Mouse (Mus musculus): ENCODE measurements at regions not wholly inside any gene's neighbourhood (a gene's known extent, or its start where the extent isn't known, plus 50 kb on each side); places are given as distances from the start of the nearest gene placed in this dataset.

- no peak for DNase-seq
Observed at GRCm38 (mm10) chr6:88964071-88964470, 62.0 kb downstream of the Tpra1 start.

- no peak for DNase-seq
Observed at GRCm38 (mm10) chr6:88964911-88965310, 62.9 kb downstream of the Tpra1 start.

GRCm38 (mm10) chr6:88965361-88966226 is 63.5 kb downstream of the Tpra1 start:
- no peak for DNase-seq

DNA sequence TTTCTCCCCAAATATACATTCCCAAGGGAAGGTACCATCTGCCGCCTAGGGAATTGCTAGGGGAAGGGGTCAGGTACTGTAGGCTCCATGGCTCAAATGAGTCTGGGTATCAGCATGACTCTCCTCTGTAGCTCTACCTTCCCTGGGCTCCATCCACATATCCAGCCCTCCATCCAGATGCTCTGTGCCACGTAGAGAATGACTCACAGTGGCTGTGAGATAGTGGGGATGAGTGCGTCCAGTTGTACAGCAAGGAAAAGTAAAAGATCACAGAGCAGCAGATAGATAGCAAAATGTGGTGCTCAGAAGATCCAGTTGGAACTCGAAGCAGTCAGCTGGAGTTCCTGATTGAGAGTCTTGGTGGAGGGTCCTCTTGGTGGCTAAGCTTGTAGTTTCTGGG is 64.5 kb downstream of the Tpra1 start:
- DNase-seq, result no peak

- DNase-seq, result no peak
Observed at GRCm38 (mm10) chr6:88968842-88969241, 66.8 kb downstream of the Tpra1 start.

GRCm38 (mm10) chr6:88971729-88972128 is 69.7 kb downstream of the Tpra1 start:
- no peak for DNase-seq

GRCm38 (mm10) chr6:88974457-88974856 is 72.4 kb downstream of the Tpra1 start:
- no peak for DNase-seq

DNA sequence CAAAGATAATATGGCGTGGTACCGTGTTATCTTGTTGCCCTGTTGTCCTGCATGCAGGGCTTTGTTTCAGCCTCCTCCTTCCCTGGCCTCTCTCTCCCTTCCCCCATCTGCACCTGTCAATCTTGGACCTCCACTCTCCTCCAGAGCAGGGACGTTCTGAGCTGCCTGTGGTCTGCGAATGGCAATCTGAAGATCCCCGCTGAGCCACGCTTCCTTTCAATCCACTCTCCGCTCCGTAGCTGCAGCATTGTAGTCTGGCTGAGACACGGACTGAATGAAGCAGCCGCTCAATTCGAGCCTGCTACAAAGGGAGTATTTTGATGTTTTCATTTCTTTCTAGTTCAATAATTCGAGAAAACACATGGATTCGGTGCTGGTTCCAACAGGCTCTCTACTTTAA is 74.5 kb downstream of the Tpra1 start:
- DNase-seq, result no peak

GRCm38 (mm10) chr6:88976994-88977393 is 74.9 kb downstream of the Tpra1 start:
- peak; percentile 28 for DNase-seq

DNA sequence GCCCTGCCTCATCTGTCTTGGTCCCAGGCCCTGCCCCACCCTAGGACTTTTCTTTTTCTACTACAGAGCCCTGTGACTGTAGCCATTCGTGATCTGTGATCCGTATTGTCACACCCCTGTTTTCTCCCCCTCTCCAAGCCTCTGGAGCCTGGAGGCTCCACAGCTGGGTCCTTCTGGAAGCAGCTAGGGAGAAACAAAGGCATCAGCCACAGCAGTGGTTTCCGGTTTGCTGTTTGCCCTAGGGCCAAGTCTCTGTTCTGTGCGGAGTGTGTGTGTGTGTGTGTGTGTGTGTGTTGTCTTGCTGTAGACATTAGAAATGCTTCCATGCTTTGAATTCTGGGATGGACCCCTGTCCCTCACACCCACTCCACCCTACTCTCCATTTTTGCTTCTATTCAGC is 76.9 kb downstream of the Tpra1 start:
- DNase-seq, result no peak

GRCm38 (mm10) chr6:88980112-88980511 is 78.1 kb downstream of the Tpra1 start:
- peak; percentile 54 for DNase-seq

DNA sequence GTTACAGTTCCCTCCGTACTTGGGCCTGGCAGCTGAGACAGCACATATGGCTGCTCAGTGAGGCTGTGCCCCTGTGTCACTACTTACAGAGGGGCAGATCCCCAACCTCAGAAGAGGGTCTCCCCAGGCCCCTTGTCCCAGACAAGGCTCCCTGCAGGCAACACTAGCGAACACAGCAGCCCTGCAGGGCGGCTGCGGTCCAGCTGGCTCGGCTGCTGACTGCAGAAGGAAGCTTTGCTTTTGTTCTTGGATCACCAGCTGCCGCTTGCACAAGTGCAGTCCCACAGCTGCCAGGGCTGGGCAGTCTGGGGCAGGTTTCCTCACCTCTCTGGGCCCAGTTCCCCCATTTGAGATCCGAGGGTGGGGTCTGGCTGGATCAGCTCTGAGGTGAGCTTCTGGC is 79.5 kb downstream of the Tpra1 start:
- DNase-seq, result no peak

- DNase-seq, result no peak
Observed at GRCm38 (mm10) chr6:88984170-88984569, 82.1 kb downstream of the Tpra1 start.

DNA sequence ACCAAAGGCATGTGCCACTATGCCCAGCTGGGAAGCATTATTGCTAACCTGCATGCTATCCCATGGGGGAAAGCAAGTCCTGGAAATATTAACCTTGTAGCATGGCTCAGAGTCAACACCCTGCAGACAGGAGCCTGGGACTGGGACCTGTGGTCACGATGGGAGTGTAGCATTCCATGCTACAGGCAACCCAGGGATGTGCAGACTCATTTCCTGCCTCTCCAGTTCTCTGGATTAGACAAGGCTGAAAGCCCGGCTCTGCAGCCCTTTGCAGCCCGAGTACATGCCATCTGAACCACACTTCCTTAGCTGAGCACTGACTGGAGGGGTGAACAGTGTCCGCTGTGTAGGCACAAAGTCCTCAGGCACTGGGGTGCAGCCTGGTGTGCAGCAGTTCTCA is 82.8 kb downstream of the Tpra1 start:
- DNase-seq, result no peak

DNA sequence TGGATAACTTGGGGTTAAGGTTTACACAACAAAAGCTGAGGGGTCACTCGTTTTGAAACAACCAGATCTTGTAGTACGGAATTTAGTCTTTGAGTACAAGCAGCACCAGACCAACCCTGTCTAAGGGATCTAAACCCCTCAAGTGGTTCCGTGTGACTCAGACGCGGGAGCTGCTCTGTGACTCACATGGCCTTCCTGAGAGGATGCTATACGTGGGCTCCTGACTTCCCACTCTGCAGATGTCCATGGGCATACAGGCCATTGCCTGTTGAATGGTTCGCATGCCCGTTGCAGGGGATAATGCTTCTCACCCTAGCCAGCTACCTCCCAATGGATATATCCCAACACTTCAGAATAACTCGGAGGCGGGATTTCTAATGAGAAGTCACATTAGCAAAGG is 86.5 kb downstream of the Tpra1 start:
- no peak for DNase-seq

GRCm38 (mm10) chr6:88989617-88990299 is 87.7 kb downstream of the Tpra1 start:
- no peak for DNase-seq

- DNase-seq, result no peak
Observed at GRCm38 (mm10) chr6:88990300-88990685, 88.2 kb downstream of the Tpra1 start.

- DNase-seq, result no peak
Observed at GRCm38 (mm10) chr6:88995077-88995476, 93.0 kb downstream of the Tpra1 start.

- no peak for DNase-seq
Observed at GRCm38 (mm10) chr6:88998927-88999722, 97.1 kb downstream of the Tpra1 start.

- DNase-seq, result no peak
Observed at GRCm38 (mm10) chr6:89000359-89000758, 98.3 kb downstream of the Tpra1 start.

DNA sequence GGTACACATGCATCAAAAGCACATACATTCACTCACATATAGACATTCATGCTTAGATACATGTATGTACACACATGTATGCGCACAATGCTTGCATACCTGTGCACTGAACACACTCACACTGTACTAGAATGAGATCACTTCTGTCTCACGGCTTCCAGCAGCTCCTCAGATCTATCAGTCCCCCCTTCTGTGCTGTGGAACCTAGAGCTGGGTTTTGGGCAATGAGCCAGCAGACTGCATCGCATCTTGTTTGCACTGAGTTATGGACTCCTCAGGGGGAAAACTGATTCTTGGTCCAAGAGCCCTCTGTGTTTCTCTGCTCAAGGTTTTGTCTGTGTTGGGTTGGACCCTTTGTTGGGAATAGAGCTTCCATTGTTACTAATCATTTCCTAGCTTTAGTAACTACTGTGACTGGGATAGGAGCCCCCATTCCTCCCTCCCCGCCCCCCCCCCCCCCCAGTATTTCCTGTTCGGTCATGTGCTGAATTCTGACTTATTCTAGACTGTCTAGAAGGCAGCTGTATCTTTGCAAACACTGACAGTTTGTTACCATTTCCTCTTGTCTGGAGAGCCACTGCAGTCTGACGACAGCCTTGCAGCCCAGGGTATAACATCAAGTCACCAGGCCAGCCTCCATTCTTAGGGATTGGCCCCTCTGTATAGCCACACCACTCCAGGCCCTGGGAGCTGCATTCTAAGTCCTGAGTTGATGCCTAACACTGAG is 101.3 kb downstream of the Tpra1 start:
- peak; percentile 31 for DNase-seq

- peak; percentile 30 for DNase-seq
Observed at GRCm38 (mm10) chr6:89005094-89005493, 103.0 kb downstream of the Tpra1 start.

- DNase-seq, result no peak
Observed at GRCm38 (mm10) chr6:89006997-89007396, 104.9 kb downstream of the Tpra1 start.

Measured in thymus, postnatal 14 days (tissue).